Mouse (Mus musculus) forebrain, embryonic 10.5 days (tissue): ENCODE results near the gene Bag1. TPM values are rescaled to one million over a fixed set of nuclear protein-coding genes. Genes with fewer than 3 reads are reported as not detected.

Source experiments
- DNase-seq: peaks from one replicate; pipeline ENCODE4 v3.0.0-alpha.2; 2017; ENCODE audit warnings: low spot score; ENCODE audit errors: extremely low spot score
- H3K27ac ChIP-seq: fragments of 300-500 bp; sonication (generic); 2 replicates; pipeline ENCODE4 v1.5.1; 2016; ENCODE audit warnings: mild to moderate bottlenecking
- H3K27me3 ChIP-seq: fragments of 300-500 bp; sonication (generic); 2 replicates; pipeline ENCODE4 v1.6.1; 2016; ENCODE audit warnings: mild to moderate bottlenecking; ENCODE audit not compliant: poor library complexity, severe bottlenecking
- H3K36me3 ChIP-seq: fragments of 300-500 bp; sonication (generic); replicated peaks from 2 replicates; pipeline ENCODE4 v1.6.1; 2016; ENCODE audit warnings: mild to moderate bottlenecking, moderate library complexity
- H3K4me1 ChIP-seq: fragments of 300-500 bp; sonication (generic); 2 replicates; pipeline ENCODE4 v1.6.1; 2016
- H3K4me3 ChIP-seq: fragments of 300-500 bp; sonication (generic); 2 replicates; pipeline ENCODE4 v1.5.1; 2016; ENCODE audit warnings: mild to moderate bottlenecking, moderate library complexity
- H3K9me3 ChIP-seq: fragments of 300-500 bp; sonication (generic); 2 replicates; pipeline ENCODE4 v1.6.1; 2016; ENCODE audit warnings: mild to moderate bottlenecking, moderate library complexity
- WGBS: fragments of 180-500 bp; shearing (Covaris S2); methylation state at CpG from one replicate; pipeline ENCODE4 v1.1.7; 2016; 5-methylcytosine and 5-hydroxymethylcytosine counted together
- polyA plus RNA-seq: library from polyadenylated mRNA; unstranded; fragments of >200 nt; fragmentation: Nextera tagmentation; extraction: Ambion mirVana; gene quantifications from 2 replicates; pipeline ENCODE4 v1.2.1, GENCODE M21; 2016

Gene Bag1
- polyA plus RNA-seq, 1 experiment from 2014 or later = 185 TPM

DNA sequence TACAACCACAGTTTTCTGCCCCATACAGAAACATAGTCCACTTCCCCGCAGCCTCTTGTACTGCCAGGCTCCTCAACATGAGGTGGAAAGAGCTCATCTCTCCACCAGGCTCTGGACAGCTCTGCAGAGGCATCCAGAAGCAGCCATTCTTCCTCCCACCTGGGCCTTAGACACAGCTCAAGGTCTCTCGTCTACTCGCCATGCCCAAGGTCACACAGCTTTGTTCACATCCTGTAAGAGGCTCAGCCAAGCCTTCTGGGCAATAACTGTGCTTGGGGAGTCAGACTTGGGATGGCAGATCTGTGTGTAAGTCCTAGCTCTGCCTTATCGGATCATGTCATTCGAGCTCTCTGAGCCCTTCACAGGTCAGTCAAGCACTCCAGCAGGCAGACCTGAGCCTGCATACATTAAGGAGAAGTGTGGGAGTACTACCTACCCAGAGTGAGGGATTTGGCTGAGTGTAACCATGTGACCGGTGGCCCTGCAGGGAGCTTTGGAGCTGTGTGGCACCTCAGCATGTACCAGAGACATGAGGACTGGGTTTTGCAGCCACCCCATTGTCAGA lies 24.9 kb downstream of the Bag1 start:
- no peaks in the 10 kb centered on the region for H3K36me3 ChIP-seq
- H3K4me1 ChIP-seq = no peaks in the 10 kb centered on the region
- H3K27ac ChIP-seq = no peak overlapping the region
- H3K4me3 ChIP-seq = no peak overlapping the region
- H3K27me3 ChIP-seq = no peaks in the 10 kb centered on the region
- 87% methylated on average over 6 of the region's 6 CpGs for WGBS
- no peak for DNase-seq
- no peaks in the 10 kb centered on the region for H3K9me3 ChIP-seq

DNA sequence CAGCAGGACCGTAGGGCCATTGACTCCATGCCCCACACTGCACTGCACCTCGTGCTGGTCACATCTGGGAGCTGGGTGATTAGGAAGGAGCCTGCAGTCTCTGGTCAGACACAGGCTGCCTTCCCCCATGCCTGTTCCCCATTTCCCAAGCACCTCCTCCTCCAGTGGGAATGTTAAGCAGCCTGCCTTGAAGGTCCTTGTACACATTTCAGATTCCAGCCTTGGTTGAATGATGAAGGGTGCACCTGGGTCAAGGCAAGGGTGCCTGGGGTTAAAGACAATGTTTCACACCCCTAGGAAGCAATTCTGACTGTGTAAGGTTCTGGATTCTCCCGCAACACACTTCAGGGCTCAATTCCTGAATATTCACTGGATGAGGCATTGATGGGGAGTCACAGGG lies 26.8 kb downstream of the Bag1 start:
- Histone ChIP-seq H3K27me3 (no peaks in the 10 kb centered on the region), H3K4me1 (no peaks in the 10 kb centered on the region), H3K4me3 (no peak overlapping the region), H3K9me3 (peaks cover 3% of the 10 kb centered on the region; the same call in 1 of the 2 replicates), H3K27ac (no peak overlapping the region), H3K36me3 (no peaks in the 10 kb centered on the region)
- 84% methylated on average over 3 of the region's 3 CpGs for WGBS
- DNase-seq = no peak

DNA sequence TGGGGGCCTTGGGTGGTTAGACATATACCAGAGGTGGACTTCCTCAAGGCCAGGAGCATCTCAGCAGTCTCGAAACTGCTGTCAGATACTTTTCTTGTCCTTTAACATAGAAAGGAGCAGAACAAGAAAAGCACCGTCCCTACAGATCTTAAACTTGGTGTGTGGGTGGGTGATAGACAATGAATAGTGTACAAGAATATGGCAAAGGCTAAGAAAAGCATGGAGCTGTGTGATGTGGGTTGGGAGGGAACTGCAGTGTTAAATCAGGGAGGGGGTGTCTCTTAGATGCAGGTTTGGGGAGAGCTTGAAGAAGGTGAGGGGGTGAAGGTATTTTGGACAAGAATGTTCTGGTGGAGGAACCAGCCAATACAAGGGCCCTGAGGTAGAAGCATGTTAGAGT lies 27.5 kb downstream of the Bag1 start:
- no peaks in the 10 kb centered on the region for H3K4me1 ChIP-seq
- no peaks in the 10 kb centered on the region for H3K27me3 ChIP-seq
- H3K9me3 ChIP-seq = peaks cover 3% of the 10 kb centered on the region; the same call in 1 of the 2 replicates
- WGBS = 82% methylated on average over 2 of the region's 2 CpGs
- no peak overlapping the region for H3K27ac ChIP-seq
- H3K36me3 ChIP-seq = no peaks in the 10 kb centered on the region
- DNase-seq = no peak
- H3K4me3 ChIP-seq = no peak overlapping the region

GRCm38 (mm10) chr4:40919785-40920184 lies 28.3 kb downstream of the Bag1 start, which contains the start of gene Spink4:
TSS of gene Spink4 (plus strand) at chr4:40920052.
- WGBS = 78% methylated on average over 3 of the region's 3 CpGs
- Histone ChIP-seq H3K9me3 (peaks cover 3% of the 10 kb centered on the region; the same call in 1 of the 2 replicates), H3K4me1 (no peaks in the 10 kb centered on the region), H3K27me3 (no peaks in the 10 kb centered on the region), H3K36me3 (no peaks in the 10 kb centered on the region), H3K4me3 (no peak within 1 kb of the TSS), H3K27ac (no peak within 1 kb of the TSS)
- DNase-seq = no peak

- DNase-seq = no peak
- Histone ChIP-seq H3K27me3 (no peaks in the 10 kb centered on the region), H3K4me1 (no peaks in the 10 kb centered on the region), H3K36me3 (no peaks in the 10 kb centered on the region), H3K4me3 (no peak overlapping the region), H3K9me3 (peaks cover 3% of the 10 kb centered on the region; the same call in 1 of the 2 replicates), H3K27ac (no peak overlapping the region)
- WGBS = 89% methylated on average over 7 of the region's 7 CpGs
These were observed 31.4 kb downstream of the Bag1 start for GRCm38 (mm10) chr4:40916592-40917155.

DNA sequence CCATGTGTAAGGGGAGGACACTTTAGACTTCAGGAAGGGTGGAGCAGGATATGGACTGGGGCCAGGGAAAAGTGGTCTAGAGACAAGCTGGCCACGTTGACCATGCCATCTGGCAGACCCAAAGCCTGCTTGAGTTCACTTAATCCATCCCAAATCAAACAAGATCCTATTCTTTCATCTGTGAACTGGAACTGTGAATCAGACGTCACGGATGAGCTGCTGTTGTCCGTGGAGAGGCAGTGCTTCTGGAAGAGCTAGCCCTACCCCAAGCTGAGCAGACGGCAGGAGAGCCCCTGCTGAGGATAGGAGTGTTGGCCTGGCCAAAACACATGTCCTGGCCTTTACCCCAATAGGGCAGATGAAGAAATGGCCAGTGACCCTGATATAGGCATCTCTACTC lies 32.1 kb downstream of the Bag1 start:
- Histone ChIP-seq H3K27me3 (no peaks in the 10 kb centered on the region), H3K9me3 (peaks cover 3% of the 10 kb centered on the region; the same call in 1 of the 2 replicates)
- 78% methylated on average over 5 of the region's 5 CpGs for WGBS

DNA sequence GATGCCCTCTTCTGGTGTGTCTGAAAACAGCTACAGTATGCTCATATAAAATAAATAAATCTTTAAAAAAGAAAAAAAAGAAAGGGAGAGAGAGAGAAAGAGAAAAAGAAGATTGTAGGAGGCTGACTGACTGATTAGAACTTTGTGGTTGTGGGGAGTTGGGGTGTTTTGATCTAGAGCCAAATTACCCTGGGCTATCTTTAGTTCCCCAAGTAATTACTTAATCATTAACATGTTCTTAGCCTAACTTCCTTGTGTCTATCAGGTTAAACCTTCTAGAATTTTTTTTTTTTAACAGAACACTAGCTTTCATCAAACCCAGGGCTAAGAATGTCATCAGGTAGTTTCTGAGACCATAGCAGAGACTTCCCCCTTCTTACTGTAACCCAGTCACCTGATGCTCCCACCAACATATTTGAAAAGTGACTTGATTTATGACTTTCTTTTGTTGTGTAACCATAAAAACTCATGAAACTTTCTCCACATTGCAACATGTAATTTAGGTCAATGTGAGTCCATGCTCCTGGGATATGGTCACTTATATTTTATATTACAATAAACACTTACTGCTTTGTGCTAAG lies 33.7 kb downstream of the Bag1 start:
- Histone ChIP-seq H3K9me3 (peaks cover 3% of the 10 kb centered on the region; the same call in 1 of the 2 replicates), H3K27me3 (no peaks in the 10 kb centered on the region)

More for the DNA sequence above, 32.1 kb downstream of the Bag1 start:
- Histone ChIP-seq H3K4me1 (no peaks in the 10 kb centered on the region), H3K27ac (no peak overlapping the region), H3K4me3 (no peak overlapping the region), H3K36me3 (no peaks in the 10 kb centered on the region)
- no peak for DNase-seq

DNA sequence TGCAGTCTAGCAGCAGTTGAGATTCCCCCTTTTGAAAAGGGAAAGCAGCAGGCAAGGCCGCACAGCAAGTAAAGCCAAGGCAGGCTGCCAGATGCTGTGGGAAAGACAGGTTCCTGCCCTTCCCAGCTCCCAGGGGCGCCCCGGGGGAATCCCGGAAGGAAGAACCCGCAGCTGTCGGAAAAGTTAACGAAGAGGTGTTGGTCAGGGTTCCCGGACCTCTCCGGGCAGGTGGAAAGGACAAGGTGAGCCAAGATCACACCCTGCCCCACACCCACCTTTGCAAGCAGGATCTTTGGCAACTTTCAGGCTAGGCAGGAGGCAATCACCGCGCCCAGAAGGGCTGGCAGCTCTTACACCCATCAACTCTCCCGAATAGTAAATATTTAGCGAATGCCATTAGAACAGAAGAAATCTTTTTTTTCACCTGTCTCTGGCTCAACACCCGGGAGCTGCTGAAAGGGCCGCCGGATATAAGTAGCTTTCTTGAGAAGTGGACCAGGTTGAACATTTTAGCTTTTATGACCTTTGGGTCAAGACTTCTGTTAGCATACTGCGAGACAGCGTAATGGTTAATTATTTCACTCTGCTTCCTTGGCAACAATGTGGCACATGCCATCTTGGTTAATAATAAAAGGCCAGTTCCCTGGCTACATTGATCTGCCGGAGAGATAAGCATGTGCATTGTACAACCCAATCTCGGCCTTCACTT lies 39.7 kb downstream of the Bag1 start:
- no peaks in the 10 kb centered on the region for H3K4me1 ChIP-seq
- 65% methylated on average over 20 of the region's 20 CpGs for WGBS
- no peaks in the 10 kb centered on the region for H3K9me3 ChIP-seq
- H3K4me3 ChIP-seq = no peak overlapping the region
- no peak for DNase-seq
- H3K27me3 ChIP-seq = no peaks in the 10 kb centered on the region
- no peak overlapping the region for H3K27ac ChIP-seq
- no peaks in the 10 kb centered on the region for H3K36me3 ChIP-seq

More for the DNA sequence above, 33.7 kb downstream of the Bag1 start:
- H3K36me3 ChIP-seq = no peaks in the 10 kb centered on the region
- H3K4me3 ChIP-seq = no peak overlapping the region
- no peak for DNase-seq
- H3K4me1 ChIP-seq = no peaks in the 10 kb centered on the region
- H3K27ac ChIP-seq = no peak overlapping the region

DNA sequence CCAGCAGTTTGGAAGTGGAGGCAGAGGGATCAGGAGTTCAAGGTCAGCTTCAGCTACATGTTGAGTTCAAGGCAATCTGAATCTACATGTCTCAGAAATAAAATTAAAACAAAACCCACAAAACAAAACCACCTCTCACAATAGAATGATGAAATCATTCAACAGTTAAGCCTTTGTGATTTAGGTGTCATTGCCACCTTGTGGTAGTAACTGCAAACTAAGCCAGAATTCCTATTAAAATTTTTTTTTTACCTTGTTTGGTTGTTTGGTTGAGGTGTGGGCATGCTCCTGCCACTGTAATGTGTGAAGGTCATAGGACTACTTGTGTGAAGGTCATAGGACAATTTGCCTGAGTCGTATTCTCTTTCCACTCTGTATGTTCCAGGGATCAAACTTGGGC lies 41.8 kb downstream of the Bag1 start:
- Histone ChIP-seq H3K27me3 (no peaks in the 10 kb centered on the region), H3K4me1 (no peaks in the 10 kb centered on the region)
- 67% methylated on average over 1 of the region's 1 CpGs for WGBS

DNA sequence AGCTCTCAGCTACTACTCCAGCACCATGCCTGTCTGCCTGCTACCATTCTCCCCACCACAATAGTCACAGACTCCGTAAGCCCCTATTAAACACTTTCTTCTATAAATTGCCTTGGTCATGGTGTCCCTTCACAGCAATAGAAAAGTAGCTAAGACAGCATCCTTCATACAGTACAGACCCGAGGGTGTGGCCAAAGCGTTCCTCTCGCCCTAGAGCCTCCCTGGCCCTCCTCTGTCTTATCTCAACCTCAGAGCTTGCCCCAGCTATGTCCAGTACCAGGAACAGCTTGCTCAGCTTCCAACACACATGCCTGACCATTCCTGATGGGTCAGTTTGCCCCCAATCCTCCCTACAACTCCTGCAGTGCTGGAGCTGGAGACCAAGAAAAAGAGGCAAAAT lies 47.5 kb downstream of the Bag1 start:
- Histone ChIP-seq H3K27ac (no peak overlapping the region), H3K36me3 (no peaks in the 10 kb centered on the region), H3K4me3 (no peak overlapping the region), H3K4me1 (peaks cover 5% of the 10 kb centered on the region; the same call in 1 of the 2 replicates), H3K9me3 (no peaks in the 10 kb centered on the region), H3K27me3 (no peaks in the 10 kb centered on the region)
- DNase-seq = no peak
- WGBS = 93% methylated on average over 4 of the region's 4 CpGs

More for the DNA sequence above, 41.8 kb downstream of the Bag1 start:
- H3K4me3 ChIP-seq = no peak overlapping the region
- no peaks in the 10 kb centered on the region for H3K9me3 ChIP-seq
- no peak for DNase-seq
- no peak overlapping the region for H3K27ac ChIP-seq
- no peaks in the 10 kb centered on the region for H3K36me3 ChIP-seq

DNA sequence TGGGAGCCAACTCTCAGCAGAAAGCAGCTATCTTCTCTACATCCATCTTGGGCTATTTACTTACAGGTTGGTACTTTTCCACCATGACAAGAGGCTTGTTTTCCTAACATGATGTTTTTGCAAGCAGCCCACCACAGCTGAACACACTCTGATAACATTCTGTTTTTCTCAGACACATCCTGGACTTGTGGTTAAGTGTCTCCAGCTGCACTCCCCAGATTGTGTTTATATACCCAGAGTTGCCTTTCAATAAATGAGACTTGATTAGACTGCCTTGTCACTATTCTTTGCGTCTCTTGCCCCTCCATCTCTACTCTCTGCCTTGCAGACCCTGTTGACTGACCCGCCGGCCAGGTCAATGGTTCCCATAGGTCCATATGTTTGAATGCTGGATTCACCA lies 48.0 kb downstream of the Bag1 start:
- Histone ChIP-seq H3K9me3 (no peaks in the 10 kb centered on the region), H3K4me1 (peaks cover 5% of the 10 kb centered on the region; the same call in 1 of the 2 replicates), H3K27ac (no peak overlapping the region), H3K27me3 (no peaks in the 10 kb centered on the region), H3K4me3 (no peak overlapping the region), H3K36me3 (no peaks in the 10 kb centered on the region)
- no peak for DNase-seq
- WGBS = 89% methylated on average over 3 of the region's 3 CpGs

GRCm38 (mm10) chr4:40899264-40899663 lies 48.8 kb downstream of the Bag1 start:
- 81% methylated on average over 2 of the region's 2 CpGs for WGBS
- H3K4me1 ChIP-seq = peaks cover 5% of the 10 kb centered on the region; the same call in 1 of the 2 replicates
- no peaks in the 10 kb centered on the region for H3K9me3 ChIP-seq
- H3K27me3 ChIP-seq = no peaks in the 10 kb centered on the region
- no peak overlapping the region for H3K4me3 ChIP-seq
- H3K27ac ChIP-seq = no peak overlapping the region
- DNase-seq = no peak
- no peaks in the 10 kb centered on the region for H3K36me3 ChIP-seq
